Mouse (Mus musculus) lung, adult 2 months (tissue): Measurements from ENCODE around the gene Nxpe3.

Experiments used
- CTCF ChIP-seq: fragments of 200-500 bp; IDR thresholded peaks from 2 replicates; pipeline ENCODE4 v1.5.1; 2011; ENCODE audit warnings: mild to moderate bottlenecking, low read length, control low read depth; ENCODE audit not compliant: insufficient read depth
- POLR2A ChIP-seq: fragments of 200-500 bp; IDR thresholded peaks from 2 replicates; pipeline ENCODE4 v1.6.1; 2011; ENCODE audit warnings: low read depth, mild to moderate bottlenecking, control low read depth, low read length, borderline replicate concordance; ENCODE audit errors: extremely low read depth

GRCm38 (mm10) chr16:55850485-55850884, 44.6 kb downstream of the Nxpe3 start:
- no peak for TF ChIP-seq CTCF
- TF ChIP-seq POLR2A, result no peak
